Mouse (Mus musculus) MEL (cell line): Measurements from ENCODE around the gene Ncf2. TPM values are rescaled to one million over a fixed set of nuclear protein-coding genes. Genes with fewer than 3 reads are reported as not detected.

Source experiments
- DNase-seq: peaks from one replicate; pipeline ENCODE4 v3.0.0; 2011; ENCODE audit warnings: low read depth, low spot score
- H3K27ac ChIP-seq: 2 replicates; pipeline ENCODE4 v1.5.1; 2012; ENCODE audit warnings: low read depth, mild to moderate bottlenecking, control low read depth, low read length, moderate library complexity; ENCODE audit not compliant: control insufficient read depth
- H3K27me3 ChIP-seq, 2 experiments: fragments of 150-350 bp in 1 of 2; sonication (generic) in 1 of 2; 2 replicates each; pipeline ENCODE4 v1.6.1; 2012; ENCODE audit warnings: low read length in 2 of 2, mild to moderate bottlenecking in 2 of 2, improper control_type of control experiment in 1 of 2, moderate library complexity in 1 of 2; ENCODE audit not compliant: insufficient read depth in 2 of 2, control insufficient read depth in 1 of 2
- H3K36me3 ChIP-seq, 2 experiments: 2 replicates each; pipeline ENCODE4 v1.6.1; 2012 to 2014; ENCODE audit warnings: low read length in 2 of 2, improper control_type of control experiment in 1 of 2, inconsistent platforms in 1 of 2, mild to moderate bottlenecking in 1 of 2; ENCODE audit not compliant: insufficient read depth in 2 of 2, control insufficient read depth in 1 of 2
- H3K4me1 ChIP-seq, 2 experiments: fragments of 150-350 bp in 1 of 2; sonication (generic) in 1 of 2; 2 replicates each; pipeline ENCODE4 v1.6.1; 2012; ENCODE audit warnings: low read length in 2 of 2, improper control_type of control experiment in 1 of 2, mild to moderate bottlenecking in 1 of 2; ENCODE audit not compliant: insufficient read depth in 2 of 2, control insufficient read depth in 1 of 2
- H3K4me3 ChIP-seq, 2 experiments: fragments of 150-350 bp in 1 of 2; sonication (generic) in 1 of 2; 2 replicates each; pipeline ENCODE4 v1.5.1; 2012; ENCODE audit warnings: low read depth in 2 of 2, low read length in 2 of 2, mild to moderate bottlenecking in 2 of 2, moderate library complexity in 2 of 2, control low read depth in 1 of 2, improper control_type of control experiment in 1 of 2; ENCODE audit not compliant: control insufficient read depth in 1 of 2, insufficient read depth in 1 of 2
- H3K79me2 ChIP-seq: 2 replicates; pipeline ENCODE4 v1.6.1; 2012; ENCODE audit warnings: mild to moderate bottlenecking, low read length, moderate library complexity; ENCODE audit not compliant: control insufficient read depth, poor library complexity, insufficient read depth
- H3K9ac ChIP-seq: 2 replicates; pipeline ENCODE4 v1.6.1; 2012; ENCODE audit warnings: low read depth, mild to moderate bottlenecking, control low read depth, low read length, moderate library complexity; ENCODE audit not compliant: control insufficient read depth, poor library complexity, severe bottlenecking
- H3K9me3 ChIP-seq: fragments of 150-350 bp; sonication (generic); replicated peaks from 2 replicates; pipeline ENCODE4 v1.6.1; 2012; ENCODE audit warnings: mild to moderate bottlenecking, low read length, improper control_type of control experiment, moderate library complexity; ENCODE audit not compliant: insufficient read depth
- CTCF ChIP-seq, 3 experiments: IDR thresholded peaks in 2 of 3; conservative IDR thresholded peaks in 1 of 3; 2 replicates each; pipeline ENCODE4 v1.5.1; 2011 to 2012; ENCODE audit warnings: low read length in 3 of 3, low read depth in 2 of 3, mild to moderate bottlenecking in 2 of 3, improper control_type of control experiment in 1 of 3, inconsistent platforms in 1 of 3, mixed read lengths in 1 of 3, moderate library complexity in 1 of 3; ENCODE audit not compliant: control insufficient read depth in 1 of 3, insufficient read depth in 1 of 3, poor library complexity in 1 of 3, severe bottlenecking in 1 of 3
- EP300 ChIP-seq, 2 experiments: IDR thresholded peaks; 2 replicates each; pipeline ENCODE4 v1.6.1; 2011; ENCODE audit warnings: improper control_type of control experiment in 2 of 2, low read length in 2 of 2, low read depth in 1 of 2, mild to moderate bottlenecking in 1 of 2
- ETS1 ChIP-seq: IDR thresholded peaks from 2 replicates; pipeline ENCODE4 v1.6.1; 2012; ENCODE audit warnings: low read depth, mild to moderate bottlenecking, inconsistent platforms, low read length, improper control_type of control experiment, moderate library complexity
- HCFC1 ChIP-seq: IDR thresholded peaks from 2 replicates; pipeline ENCODE4 v1.6.1; 2012; ENCODE audit warnings: low read depth, mild to moderate bottlenecking, inconsistent platforms, low read length, improper control_type of control experiment, moderate library complexity
- KAT2A ChIP-seq: conservative IDR thresholded peaks from 2 replicates; pipeline ENCODE4 v1.6.1; 2012; ENCODE audit warnings: low read depth, low read length, improper control_type of control experiment, inconsistent platforms
- MAFK ChIP-seq: IDR thresholded peaks from 2 replicates; pipeline ENCODE4 v1.6.1; 2011; ENCODE audit warnings: low read depth, mild to moderate bottlenecking, low read length, improper control_type of control experiment, borderline replicate concordance
- MAX ChIP-seq: IDR thresholded peaks from 2 replicates; pipeline ENCODE4 v1.6.1; 2011; ENCODE audit warnings: low read length, improper control_type of control experiment
- MEF2A ChIP-seq: IDR thresholded peaks from 2 replicates; pipeline ENCODE4 v1.6.1; 2014; ENCODE audit warnings: low read depth, mild to moderate bottlenecking, inconsistent platforms, low read length, improper control_type of control experiment; ENCODE audit not compliant: poor library complexity, insufficient replicate concordance, severe bottlenecking; ENCODE audit errors: extremely low read depth
- NELFE ChIP-seq: IDR thresholded peaks from 2 replicates; pipeline ENCODE4 v1.6.1; 2011; ENCODE audit warnings: low read depth, low read length, improper control_type of control experiment
- NRF1 ChIP-seq: IDR thresholded peaks from 2 replicates; pipeline ENCODE4 v1.6.1; 2014; ENCODE audit warnings: low read depth, mild to moderate bottlenecking, inconsistent platforms, low read length, improper control_type of control experiment, moderate library complexity; ENCODE audit not compliant: poor library complexity, insufficient read depth, severe bottlenecking
- POLR2AphosphoS2 ChIP-seq: IDR thresholded peaks from 2 replicates; pipeline ENCODE4 v1.6.1; 2011; ENCODE audit warnings: low read length, improper control_type of control experiment
- RCOR1 ChIP-seq: IDR thresholded peaks from 2 replicates; pipeline ENCODE4 v1.6.1; 2012; ENCODE audit warnings: low read depth, mild to moderate bottlenecking, inconsistent platforms, low read length, improper control_type of control experiment
- SIN3A ChIP-seq: IDR thresholded peaks from 2 replicates; pipeline ENCODE4 v1.6.1; 2012; ENCODE audit warnings: low read length, improper control_type of control experiment, inconsistent platforms
- TAL1 ChIP-seq: IDR thresholded peaks from 2 replicates; pipeline ENCODE4 v1.6.1; 2012; ENCODE audit warnings: mild to moderate bottlenecking, inconsistent platforms, low read length, moderate library complexity, mixed read lengths
- TBP ChIP-seq: IDR thresholded peaks from 2 replicates; pipeline ENCODE4 v1.8.0; 2011; ENCODE audit warnings: low read depth, low read length, improper control_type of control experiment
- TCF12 ChIP-seq: IDR thresholded peaks from 2 replicates; pipeline ENCODE4 v1.6.1; 2014; ENCODE audit warnings: low read depth, mild to moderate bottlenecking, inconsistent platforms, low read length, improper control_type of control experiment, moderate library complexity
- UBTF ChIP-seq: IDR thresholded peaks from 2 replicates; pipeline ENCODE4 v1.6.1; 2012; ENCODE audit warnings: low read depth, mild to moderate bottlenecking, inconsistent platforms, low read length, improper control_type of control experiment, moderate library complexity, borderline replicate concordance; ENCODE audit not compliant: insufficient read depth
- USF2 ChIP-seq, 2 experiments: IDR thresholded peaks; 2 replicates each; pipeline ENCODE4 v1.6.1; 2011 to 2012; ENCODE audit warnings: improper control_type of control experiment in 2 of 2, low read length in 2 of 2, borderline replicate concordance in 1 of 2, inconsistent platforms in 1 of 2, low read depth in 1 of 2, mild to moderate bottlenecking in 1 of 2; ENCODE audit not compliant: insufficient read depth in 1 of 2
- ZKSCAN1 ChIP-seq: IDR thresholded peaks from 2 replicates; pipeline ENCODE4 v1.6.1; 2012; ENCODE audit warnings: low read depth, mild to moderate bottlenecking, inconsistent platforms, low read length, improper control_type of control experiment, moderate library complexity
- ZMIZ1 ChIP-seq: IDR thresholded peaks from 2 replicates; pipeline ENCODE4 v1.6.1; 2012; ENCODE audit warnings: low read depth, mild to moderate bottlenecking, inconsistent platforms, low read length, improper control_type of control experiment, moderate library complexity
- polyA plus RNA-seq, 2 experiments: library from polyadenylated mRNA; stranded (reverse) in 1 of 2; unstranded in 1 of 2; fragments of >175 nt in 1 of 2; fragments of >200 nt in 1 of 2; gene quantifications; 2 replicates each; pipeline versions ENCODE4 v1.2.1 to v1.2.4; 2012; ENCODE audit warnings: low replicate concordance in 2 of 2, low read depth in 1 of 2; ENCODE audit not compliant: insufficient read length in 2 of 2, insufficient read depth in 1 of 2, missing spikeins in 1 of 2
- total RNA-seq: library from RNA; depleted of rRNA; stranded (reverse); fragments of 300-350 nt; gene quantifications from 2 replicates; pipeline ENCODE4 v1.2.3, GENCODE M21; 2012

Ncf2 gene
- total and polyA plus RNA-seq, 3 experiments = 41.8 to 49.2 TPM; not detected in 1

DNA sequence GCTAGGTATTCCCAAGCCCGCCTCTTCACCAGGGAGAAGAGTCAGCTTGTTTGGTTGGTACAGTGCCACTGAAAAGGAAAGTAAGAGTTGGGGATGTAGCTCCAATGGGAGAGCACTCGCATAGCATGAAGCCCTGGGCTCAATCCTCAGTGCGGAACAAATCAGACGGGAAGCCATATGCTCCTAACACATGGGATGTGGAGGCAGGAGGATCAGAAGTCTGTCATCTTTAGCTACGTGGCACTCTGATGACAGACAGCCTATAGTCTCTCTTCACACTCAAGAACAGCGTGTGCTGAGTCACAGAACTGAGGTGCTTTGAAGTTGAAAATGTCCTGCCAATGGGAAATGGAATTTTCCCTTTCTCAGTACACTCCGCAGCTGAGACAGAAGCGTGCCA, 31.0 kb downstream of the Ncf2 start:
- peaks cover 0 to 1% of the 10 kb centered on the region in 2 experiments; a peak in 2 of 4 replicates for H3K36me3 ChIP-seq
- H3K27me3 ChIP-seq = no peaks in the 10 kb centered on the region
- no peak overlapping the region for H3K27ac ChIP-seq
- no peak overlapping the region for H3K9ac ChIP-seq
- no peaks in the 10 kb centered on the region for H3K4me1 ChIP-seq
- no peak overlapping the region for H3K4me3 ChIP-seq
- no peaks in the 10 kb centered on the region for H3K79me2 ChIP-seq
- TF ChIP-seq SIN3A (no peak), RCOR1 (no peak), EP300 (IDR thresholded peaks at IDR 0.05; ENCODE audit: low read depth in 1 of 2, low read length in 2 of 2) (no peak), TBP (no peak)
- H3K9me3 ChIP-seq = no peaks in the 10 kb centered on the region
- no peak for DNase-seq

DNA sequence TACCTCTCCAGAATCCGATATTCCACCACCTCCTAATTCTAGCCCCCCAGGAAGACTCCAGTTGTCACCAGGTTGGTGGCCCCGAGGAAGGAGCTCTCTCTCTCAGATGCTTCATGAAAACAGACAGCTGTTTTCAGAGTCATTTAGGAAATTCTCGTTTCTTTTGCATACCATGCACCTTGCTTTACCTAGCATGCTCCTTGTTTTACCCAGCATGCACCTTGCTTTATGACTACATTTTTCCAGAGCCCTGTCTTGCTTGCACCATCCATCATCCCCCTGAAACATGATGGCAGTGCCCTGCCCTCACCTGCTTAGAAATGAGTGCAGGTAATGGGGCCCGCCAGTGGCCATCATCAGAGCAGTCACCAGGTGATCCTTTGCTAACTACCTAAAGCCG, 31.6 kb downstream of the Ncf2 start:
- Histone ChIP-seq H3K36me3 (peaks cover 0 to 1% of the 10 kb centered on the region in 2 experiments; a peak in 2 of 4 replicates), H3K4me1 (no peaks in the 10 kb centered on the region), H3K9me3 (no peaks in the 10 kb centered on the region), H3K27me3 (no peaks in the 10 kb centered on the region), H3K9ac (no peak overlapping the region), H3K27ac (no peak overlapping the region), H3K4me3 (no peak overlapping the region), H3K79me2 (no peaks in the 10 kb centered on the region)
- DNase-seq = no peak
- TF ChIP-seq HCFC1 (no peak), NRF1 (no peak), MAX (no peak), UBTF (no peak), ZKSCAN1 (no peak), MAFK (no peak), TCF12 (no peak), POLR2AphosphoS2 (no peak), ETS1 (no peak), TBP (no peak), USF2 (IDR thresholded peaks at IDR 0.05; ENCODE audit: borderline replicate concordance in 1 of 2, insufficient read depth in 1 of 2, low read depth in 1 of 2, low read length in 2 of 2) (no peak), CTCF (IDR thresholded peaks at IDR 0.05 in 2 of 3, conservative IDR thresholded peaks at IDR 0.05 in 1 of 3; ENCODE audit: control insufficient read depth in 1 of 3, insufficient read depth in 1 of 3, low read depth in 2 of 3, low read length in 3 of 3, poor library complexity in 1 of 3, severe bottlenecking in 1 of 3) (no peak), TAL1 (no peak), KAT2A (no peak), NELFE (no peak), RCOR1 (no peak), ZMIZ1 (no peak), MEF2A (no peak)
